Mouse (Mus musculus): ENCODE results near the gene Ctsz. TPM values are rescaled to one million over a fixed set of nuclear protein-coding genes. Genes with fewer than 3 reads are reported as not detected.

Ctsz gene
- total RNA-seq (2022) = 100 to 1,000 TPM in 2 of 4 experiments, 10 to 100 TPM in 2; 33.2 to 287 (median 121) TPM

DNA sequence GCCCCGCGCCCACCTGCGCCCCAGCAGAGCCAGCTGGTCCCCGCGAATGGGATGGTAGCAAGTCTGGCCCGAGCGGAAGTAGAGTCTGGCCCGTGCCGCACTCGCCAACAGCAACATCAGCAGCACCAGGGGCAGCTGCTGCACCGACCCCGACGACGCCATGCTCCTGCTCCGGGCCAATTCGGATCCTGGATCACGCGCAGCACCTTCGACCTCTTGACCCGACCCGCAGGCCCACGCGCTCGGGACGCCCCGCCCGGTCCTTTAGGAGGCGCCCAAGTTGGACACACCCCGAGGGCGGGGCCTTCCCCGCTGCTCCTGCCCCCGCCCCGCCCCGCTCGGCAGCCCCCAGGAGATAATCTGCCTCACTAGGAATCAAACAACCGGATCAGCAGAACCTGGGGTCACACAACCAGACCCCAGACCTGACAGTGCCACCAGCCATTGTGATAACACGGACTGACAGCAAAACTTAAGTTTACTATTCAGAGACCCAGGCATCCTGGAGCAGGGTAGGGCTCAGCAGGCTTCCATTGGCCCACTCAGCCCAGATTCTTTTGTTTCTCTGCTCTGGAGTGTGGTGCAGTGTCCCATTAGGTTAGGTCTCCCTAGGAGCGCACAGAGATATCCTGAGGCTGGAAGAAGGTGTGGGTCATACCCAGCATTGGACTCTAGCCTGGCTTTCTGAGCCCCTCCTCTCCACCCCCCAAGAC lies at the start of gene Ctsz:
Gene Ctsz (minus strand): TSS at position 303 of the 713 bp plus-strand sequence.
- no peak for DNase-seq (ENCODE audit: low spot score in 2 of 2)

DNA sequence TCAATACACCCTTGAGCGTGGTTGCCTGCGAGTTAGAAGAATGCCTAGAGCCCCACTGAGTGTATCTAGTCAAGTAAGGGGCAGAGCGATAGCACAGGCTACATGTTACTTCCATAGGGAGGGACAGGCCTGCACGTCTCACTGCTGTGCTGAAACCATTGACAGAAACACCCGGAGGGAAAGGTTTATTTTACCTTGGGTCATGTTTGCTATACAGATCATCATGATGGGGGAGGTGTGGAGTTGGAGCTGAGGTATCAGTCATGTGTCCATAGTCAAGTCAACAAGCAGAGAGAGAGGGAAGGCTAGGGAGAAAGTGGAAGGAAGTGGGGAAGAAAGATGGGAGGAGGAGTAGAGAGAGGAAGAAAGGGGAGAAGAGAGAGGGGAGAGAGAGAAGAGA lies 48.2 kb upstream of the Ctsz start:
- no peak for DNase-seq (ENCODE audit: low spot score in 2 of 2)

- DNase-seq (ENCODE audit: low spot score in 2 of 2) = no peak
Measured at GRCm38 (mm10) chr2:174478746-174479145, 39.9 kb upstream of the Ctsz start.

- no peak for DNase-seq (ENCODE audit: low spot score in 2 of 2)
Measured at GRCm38 (mm10) chr2:174477543-174478319, 38.9 kb upstream of the Ctsz start.

GRCm38 (mm10) chr2:174473550-174473927 lies 34.7 kb upstream of the Ctsz start:
- DNase-seq (ENCODE audit: low spot score in 2 of 2) = no peak

DNA sequence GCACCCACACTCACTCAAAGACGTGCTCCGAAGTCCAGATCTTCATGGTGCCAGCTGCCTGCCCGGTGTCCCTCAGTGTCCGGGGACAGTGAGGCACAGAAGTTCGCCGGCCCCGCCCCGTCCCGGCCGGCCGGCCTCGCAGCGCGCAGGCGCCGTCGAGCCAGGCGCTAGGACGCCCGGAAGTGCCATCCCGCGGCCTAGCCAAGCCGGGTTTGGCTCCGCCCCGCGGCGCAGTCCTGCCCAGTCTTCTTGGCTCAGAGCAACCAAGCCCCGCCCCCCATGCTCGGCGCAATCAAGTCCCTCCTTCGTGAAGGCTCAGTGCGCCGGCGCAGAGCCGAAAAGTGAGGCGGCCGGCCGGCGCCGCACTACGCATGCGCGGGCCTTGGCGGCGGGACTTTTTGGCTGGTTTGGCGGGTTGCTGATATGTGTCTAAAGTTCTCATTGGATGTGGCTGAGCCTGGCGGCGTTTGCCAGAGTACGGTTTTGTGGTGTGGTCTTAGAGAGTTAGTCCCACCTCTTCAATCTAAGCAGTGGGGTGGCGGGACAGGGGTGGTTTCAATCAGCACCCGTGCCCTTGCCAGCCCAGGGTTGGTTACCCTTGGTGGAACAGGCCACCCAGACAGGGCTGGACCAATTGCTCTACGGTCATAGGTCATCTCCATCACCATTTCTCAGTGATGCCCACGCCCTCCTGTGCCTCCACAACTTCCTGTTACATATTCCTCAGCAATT lies 34.1 kb upstream of the Ctsz start, which contains the start of gene Prelid3b:
Gene Prelid3b (minus strand): TSS at position 264 of the 732 bp plus-strand sequence.
- peak; percentile 98 to 99 for DNase-seq (ENCODE audit: low spot score in 2 of 2)

DNA sequence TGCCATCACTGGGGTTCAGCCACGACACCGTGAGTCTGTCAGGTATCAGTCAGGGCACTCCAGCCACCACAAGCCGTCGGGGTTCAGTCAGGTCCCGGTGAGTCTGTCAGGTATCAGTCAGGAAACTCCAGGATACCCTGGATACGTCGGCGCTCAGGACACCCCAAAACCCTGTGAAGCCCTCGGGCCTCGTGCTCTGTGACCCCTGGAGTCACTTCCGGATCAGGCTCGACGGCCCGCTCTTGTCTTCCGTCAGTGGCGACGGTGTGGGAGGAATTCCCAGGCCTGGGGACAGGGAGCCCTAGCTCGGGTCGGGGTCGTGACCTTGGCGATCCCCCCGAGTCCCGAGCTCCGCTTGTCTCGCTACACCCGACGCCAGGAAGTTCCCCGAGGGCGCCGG lies 33.6 kb upstream of the Ctsz start:
- DNase-seq (ENCODE audit: low spot score in 2 of 2) = no peak

DNA sequence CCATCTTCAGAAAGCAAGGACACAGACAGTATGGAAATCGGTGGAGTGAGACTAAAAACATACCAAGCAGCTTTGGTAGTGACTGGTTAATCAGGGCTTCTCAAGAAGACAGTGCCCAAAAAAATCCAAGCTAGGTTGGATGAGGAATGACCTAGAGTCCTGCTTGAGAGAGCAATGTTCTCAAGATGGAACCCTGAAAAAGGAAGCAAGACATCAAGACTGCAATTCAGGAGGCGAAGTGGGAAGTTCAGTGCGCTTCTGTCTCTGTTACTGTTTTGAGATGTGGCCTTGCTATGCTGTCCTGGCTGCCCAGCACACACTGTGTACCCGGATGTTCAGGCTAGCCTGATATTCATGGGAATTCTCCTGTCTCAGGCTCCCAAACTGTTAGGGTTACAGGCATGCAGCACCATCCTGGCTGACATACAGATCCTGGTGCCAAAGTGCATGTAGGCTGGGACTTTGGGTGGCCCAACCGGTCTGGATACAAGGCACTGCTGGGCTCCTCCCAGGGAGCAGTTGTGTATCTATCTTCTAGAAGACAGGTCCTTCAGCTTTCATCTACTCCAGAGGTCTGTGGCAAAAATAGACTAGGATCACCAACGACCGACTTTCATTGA lies 32.1 kb upstream of the Ctsz start:
- DNase-seq (ENCODE audit: low spot score in 2 of 2) = no peak

DNA sequence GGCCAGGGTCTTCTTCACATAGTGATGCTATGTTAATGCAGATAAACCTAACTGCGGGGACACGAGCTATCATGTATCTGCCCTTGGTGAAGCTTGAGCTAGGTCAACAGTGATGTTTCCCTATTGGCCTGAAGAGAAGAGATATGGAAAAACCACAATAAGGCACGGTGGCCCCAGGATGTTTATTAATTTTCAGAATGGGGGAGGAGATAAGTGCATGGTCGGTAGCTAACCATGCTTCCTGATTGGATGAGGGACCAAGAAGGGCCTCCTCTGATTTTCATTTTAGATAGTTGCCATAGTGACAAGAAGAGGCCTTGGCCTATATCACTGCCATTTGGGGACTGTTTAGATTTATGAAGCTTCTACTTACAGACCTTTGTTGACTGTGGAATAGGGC lies 31.5 kb upstream of the Ctsz start:
- DNase-seq (ENCODE audit: low spot score in 2 of 2) = no peak

GRCm38 (mm10) chr2:174463789-174464523 lies 25.1 kb upstream of the Ctsz start, which contains the start of gene Atp5e:
Gene Atp5e (minus strand): TSS chr2:174464105.
- DNase-seq (ENCODE audit: low spot score in 2 of 2) = peak; percentile 95 to 96

GRCm38 (mm10) chr2:174463370-174463769 lies 24.5 kb upstream of the Ctsz start:
- DNase-seq (ENCODE audit: low spot score in 2 of 2) = no peak

DNA sequence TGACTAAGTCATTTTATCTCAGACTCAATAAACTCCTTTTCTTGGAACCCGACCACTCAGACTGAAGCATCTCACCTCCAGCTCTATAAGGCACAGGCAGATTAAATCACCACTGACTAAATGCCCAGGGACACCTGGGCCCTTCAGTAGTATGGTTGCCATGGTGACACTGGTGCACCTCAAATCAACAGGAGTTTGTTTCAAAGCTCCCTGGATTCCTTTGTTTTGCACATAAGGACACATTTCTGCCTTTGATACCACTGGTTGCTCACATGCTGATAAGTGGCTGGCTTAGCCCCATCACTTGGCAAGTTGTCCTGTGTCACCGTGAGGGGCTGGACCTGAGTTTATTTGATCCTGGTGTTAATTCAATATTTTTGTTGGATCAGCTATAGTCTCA lies 20.5 kb upstream of the Ctsz start:
- DNase-seq (ENCODE audit: low spot score in 2 of 2) = no peak

- no peak for DNase-seq (ENCODE audit: low spot score in 2 of 2)
Measured at GRCm38 (mm10) chr2:174453681-174454080, 14.8 kb upstream of the Ctsz start.

GRCm38 (mm10) chr2:174450353-174450752 lies 11.5 kb upstream of the Ctsz start, which contains the start of gene Tubb1:
Gene Tubb1 (plus strand): TSS chr2:174450695.
- DNase-seq (ENCODE audit: low spot score in 2 of 2) = no peak

DNA sequence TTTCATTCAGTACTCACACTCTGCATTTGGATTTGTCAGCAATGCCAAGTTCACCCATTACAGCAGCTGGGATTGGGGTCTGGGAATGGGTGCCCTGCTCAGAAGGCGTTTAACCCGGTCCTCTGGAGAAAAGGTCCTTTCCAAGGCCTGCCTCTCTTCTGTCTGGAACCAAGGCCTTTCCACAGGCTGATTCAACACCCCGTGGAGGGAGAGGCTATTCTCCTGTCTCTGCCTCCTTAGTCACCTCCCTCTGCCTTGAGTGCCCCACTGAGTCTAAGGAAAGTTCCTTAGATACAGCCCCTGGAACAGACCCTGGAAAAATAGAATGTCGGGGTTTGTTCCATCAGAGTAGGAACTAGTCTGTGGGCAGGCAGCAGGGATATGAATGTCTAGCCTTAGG lies 9.6 kb upstream of the Ctsz start:
- no peak for DNase-seq (ENCODE audit: low spot score in 2 of 2)

- DNase-seq (ENCODE audit: low spot score in 2 of 2) = no peak
Measured at GRCm38 (mm10) chr2:174446905-174447304, 8.1 kb upstream of the Ctsz start.

GRCm38 (mm10) chr2:174446492-174446891 lies 7.7 kb upstream of the Ctsz start:
- no peak for DNase-seq (ENCODE audit: low spot score in 2 of 2)

DNA sequence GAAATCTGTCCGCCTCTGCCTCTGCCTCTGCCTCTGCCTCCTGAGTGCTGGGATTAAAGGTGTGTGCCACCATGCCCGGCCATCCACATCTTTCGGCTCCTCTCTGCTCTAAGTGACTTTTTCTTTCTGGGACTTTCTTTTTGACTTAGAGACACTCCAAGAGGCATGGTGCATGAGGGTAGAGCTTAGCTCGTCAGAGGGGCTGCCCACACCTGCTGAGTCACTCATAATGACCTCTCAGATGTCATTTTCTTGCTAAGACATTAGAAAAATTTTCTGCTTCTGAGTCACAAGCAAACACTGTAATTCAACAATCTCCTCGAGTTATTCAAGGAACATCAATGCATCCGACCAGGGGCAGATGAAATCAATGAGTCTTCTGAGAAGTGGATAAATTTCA lies 6.2 kb upstream of the Ctsz start:
- no peak for DNase-seq (ENCODE audit: low spot score in 2 of 2)

- DNase-seq (ENCODE audit: low spot score in 2 of 2) = no peak
Measured at GRCm38 (mm10) chr2:174444359-174444758, 5.5 kb upstream of the Ctsz start.

GRCm38 (mm10) chr2:174443046-174443445 lies 4.2 kb upstream of the Ctsz start:
- no peak for DNase-seq (ENCODE audit: low spot score in 2 of 2)

GRCm38 (mm10) chr2:174442460-174442859 lies 3.6 kb upstream of the Ctsz start:
- no peak for DNase-seq (ENCODE audit: low spot score in 2 of 2)

Measured in layer of hippocampus, adult 8-10 months (tissue).